Mouse (Mus musculus): Measurements from ENCODE around the gene Lin9.
"Not testable (repeated sequence)": the region's sequence is repeated elsewhere in the genome, so short reads cannot be mapped to it uniquely, and the experiment has no call there.

DNA sequence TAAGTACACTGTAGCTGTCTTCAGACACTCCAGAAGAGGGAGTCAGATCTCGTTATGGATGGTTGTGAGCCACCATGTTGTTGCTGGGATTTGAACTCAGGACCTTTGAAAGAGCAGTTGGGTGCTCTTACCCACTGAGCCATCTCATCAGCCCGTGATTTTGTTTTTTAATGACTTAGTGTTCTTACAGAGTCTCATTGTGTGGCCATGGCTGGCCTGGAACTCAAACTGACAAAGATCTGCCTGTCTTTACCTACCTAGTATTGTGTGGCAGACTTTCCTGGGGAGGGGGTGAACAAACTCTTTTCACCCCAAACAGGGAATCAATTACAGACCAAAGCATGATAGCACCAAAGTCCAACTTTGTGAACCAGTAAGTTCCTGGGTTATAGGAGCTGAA lies 3.2 kb upstream of the Lin9 start:
- not testable (repeated sequence) for TF ChIP-seq CTCF (IDR thresholded peaks at IDR 0.05; ENCODE audit: extremely low read depth, insufficient read depth, insufficient read length, insufficient replicate concordance); POLR2A (IDR thresholded peaks at IDR 0.05; ENCODE audit: low read depth, low read length)
